Mouse (Mus musculus) R1 (cell line): ENCODE results near the gene Uchl4.

Source experiments
- DNase-seq: peaks from one replicate; pipeline ENCODE4 v3.0.0-alpha.2; 2018; ENCODE audit warnings: low read depth, low spot score

Gene Uchl4

GRCm38 (mm10) chr9:64234768-64235435 lies at the start of gene Uchl4:
Uchl4 (plus strand) TSS chr9:64235201.
- DNase-seq, result no peak

- no peak for DNase-seq
Observed at GRCm38 (mm10) chr9:64193879-64194278, 41.1 kb upstream of the Uchl4 start.

- peak; percentile 56 for DNase-seq
Observed at GRCm38 (mm10) chr9:64195554-64195953, 39.4 kb upstream of the Uchl4 start.

GRCm38 (mm10) chr9:64197524-64197923 lies 37.5 kb upstream of the Uchl4 start:
- DNase-seq, result peak; percentile 66

- peak; percentile 67 for DNase-seq
Observed at GRCm38 (mm10) chr9:64198068-64198762, 36.8 kb upstream of the Uchl4 start.

- DNase-seq, result peak; percentile 95
Observed at GRCm38 (mm10) chr9:64198763-64199418, 36.1 kb upstream of the Uchl4 start.

- peak; percentile 87 for DNase-seq
Observed at GRCm38 (mm10) chr9:64199897-64200296, 35.1 kb upstream of the Uchl4 start.

GRCm38 (mm10) chr9:64202331-64202730 lies 32.7 kb upstream of the Uchl4 start:
- no peak for DNase-seq

- peak; percentile 9 for DNase-seq
Observed at GRCm38 (mm10) chr9:64202866-64203265, 32.1 kb upstream of the Uchl4 start.

- no peak for DNase-seq
Observed at GRCm38 (mm10) chr9:64207509-64208084, 27.4 kb upstream of the Uchl4 start.

- DNase-seq, result peak; percentile 36
Observed at GRCm38 (mm10) chr9:64214452-64214851, 20.5 kb upstream of the Uchl4 start.

- DNase-seq, result no peak
Observed at GRCm38 (mm10) chr9:64216090-64216489, 18.9 kb upstream of the Uchl4 start.

- no peak for DNase-seq
Observed at GRCm38 (mm10) chr9:64216641-64217040, 18.4 kb upstream of the Uchl4 start.

GRCm38 (mm10) chr9:64217887-64218286 lies 17.1 kb upstream of the Uchl4 start:
- DNase-seq, result no peak

GRCm38 (mm10) chr9:64219305-64219704 lies 15.7 kb upstream of the Uchl4 start:
- DNase-seq, result no peak

- peak; percentile 73 for DNase-seq
Observed at GRCm38 (mm10) chr9:64219772-64220420, 15.1 kb upstream of the Uchl4 start.

GRCm38 (mm10) chr9:64220603-64221002 lies 14.4 kb upstream of the Uchl4 start:
- DNase-seq, result peak; percentile 41

GRCm38 (mm10) chr9:64221480-64221879 lies 13.5 kb upstream of the Uchl4 start:
- no peak for DNase-seq

- DNase-seq, result no peak
Observed at GRCm38 (mm10) chr9:64222098-64222497, 12.9 kb upstream of the Uchl4 start.

- DNase-seq, result no peak
Observed at GRCm38 (mm10) chr9:64225805-64226204, 9.2 kb upstream of the Uchl4 start.

GRCm38 (mm10) chr9:64227736-64228135 lies 7.3 kb upstream of the Uchl4 start:
- DNase-seq, result peak; percentile 50

GRCm38 (mm10) chr9:64228972-64229371 lies 6.0 kb upstream of the Uchl4 start:
- DNase-seq, result no peak
